Mouse (Mus musculus): ENCODE results near the gene Stard10.

DNA sequence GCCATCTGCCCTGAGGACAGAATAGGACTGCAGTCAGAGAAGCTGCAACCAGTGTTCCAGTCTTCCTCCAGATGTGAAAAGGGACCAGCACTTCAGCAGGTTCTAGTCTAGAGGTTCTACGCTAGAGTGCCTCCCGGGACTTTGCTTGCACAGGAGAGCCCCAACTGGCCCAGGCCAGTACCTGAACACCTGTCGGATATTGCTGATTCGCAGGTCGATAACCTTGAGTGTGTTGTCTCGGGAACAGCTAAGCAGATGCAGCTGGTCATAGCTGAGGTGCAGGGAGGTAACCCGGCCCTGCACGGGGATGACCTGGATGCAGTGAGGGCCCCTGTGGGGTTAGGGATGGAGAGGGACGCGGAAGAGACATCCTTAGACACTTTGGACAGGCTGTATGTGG is 26.5 kb upstream of the Stard10 start:
- no peak for TF ChIP-seq GATA1 (IDR thresholded peaks at IDR 0.05; ENCODE audit: borderline replicate concordance, low read length)
- TF ChIP-seq FLI1 (IDR thresholded peaks at IDR 0.05; ENCODE audit: low read length) = no peak

Measured in megakaryocyte, embryonic 14.5 days (primary cell).